Mouse (Mus musculus) layer of hippocampus, postnatal 10 days (tissue): ENCODE measurements around the gene Shh. TPM values are rescaled to one million over a fixed set of nuclear protein-coding genes. Genes with fewer than 3 reads are reported as not detected.
A peak's percentile ranks its signal among the peaks of the same experiment; 100 is the strongest.

Experiments
- DNase-seq, 2 experiments: peaks; one replicate each; pipeline ENCODE4 v3.0.0; 2021; ENCODE audit warnings: low spot score in 2 of 2
- total RNA-seq, 2 experiments: library from RNA; stranded (reverse); gene quantifications; 2 replicates each; pipeline ENCODE4 v1.2.3; 2021

Gene Shh
- total RNA-seq, 2 experiments from 2014 or later, result 0.94 to 1.1 TPM

- DNase-seq, result no peak
These were observed 7.4 kb downstream of the Shh start for GRCm38 (mm10) chr5:28459456-28460225.

- no peak for DNase-seq
These were observed 8.2 kb downstream of the Shh start for GRCm38 (mm10) chr5:28458821-28459240.

DNA sequence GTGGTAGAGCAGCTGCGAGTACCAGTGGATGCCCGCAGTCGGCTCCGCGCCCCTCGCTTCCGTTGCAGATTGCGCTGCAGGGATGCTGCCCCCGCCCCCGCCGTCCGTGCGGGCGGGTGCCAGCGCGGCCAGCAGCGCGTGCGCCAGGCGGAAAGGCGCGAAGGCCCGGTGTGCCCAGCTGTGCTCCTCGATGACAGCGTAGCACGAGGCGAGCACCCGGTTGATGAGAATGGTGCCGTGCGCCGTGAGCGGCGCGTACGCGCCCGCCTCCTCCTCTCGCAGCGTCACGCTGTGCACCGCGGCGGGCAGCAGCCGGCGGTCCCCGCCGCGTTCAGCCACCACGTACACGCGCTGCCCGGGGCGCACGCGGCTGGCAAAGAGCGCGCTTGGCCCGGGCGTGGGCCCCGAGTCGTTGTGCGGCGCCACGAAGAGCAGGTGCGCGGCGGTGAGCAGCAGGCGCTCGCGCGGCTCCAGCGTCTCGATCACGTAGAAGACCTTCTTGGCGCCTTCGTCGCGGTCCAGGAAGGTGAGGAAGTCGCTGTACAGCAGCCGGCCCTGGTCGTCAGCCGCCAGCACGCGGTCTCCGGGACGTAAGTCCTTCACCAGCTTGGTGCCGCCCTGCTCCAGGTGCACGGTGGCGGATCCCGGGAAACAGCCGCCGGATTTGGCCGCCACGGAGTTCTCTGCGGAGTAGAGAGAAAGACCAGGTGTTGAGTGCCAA, 9.0 kb downstream of the Shh start:
- peak in 1 of 2 experiments; percentile 39 for DNase-seq

DNA sequence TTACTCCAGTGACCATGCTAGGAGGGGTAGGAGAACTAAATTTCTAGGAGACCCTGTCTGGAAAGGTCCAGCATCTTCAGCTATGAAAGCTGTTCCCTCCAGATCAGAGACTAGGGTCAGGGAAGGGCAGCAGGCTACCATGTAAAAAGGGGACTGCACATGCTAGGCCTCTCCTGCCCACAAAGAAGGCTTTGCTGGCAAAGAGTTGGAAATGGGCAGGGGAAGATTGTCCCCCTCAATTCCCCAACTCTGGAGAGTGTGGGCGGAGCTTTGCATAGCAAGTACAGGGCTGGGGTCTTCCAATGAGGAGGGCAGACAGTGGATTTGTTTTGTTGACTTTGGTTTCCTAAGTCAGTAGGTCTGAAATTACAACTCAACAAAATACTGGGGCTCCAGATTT, 10.7 kb downstream of the Shh start:
- peak in 1 of 2 experiments; percentile 7 for DNase-seq

GRCm38 (mm10) chr5:28455721-28456120, 11.3 kb downstream of the Shh start:
- DNase-seq, result no peak

GRCm38 (mm10) chr5:28454546-28454945, 12.5 kb downstream of the Shh start:
- peak in 1 of 2 experiments; percentile 7 for DNase-seq

DNA sequence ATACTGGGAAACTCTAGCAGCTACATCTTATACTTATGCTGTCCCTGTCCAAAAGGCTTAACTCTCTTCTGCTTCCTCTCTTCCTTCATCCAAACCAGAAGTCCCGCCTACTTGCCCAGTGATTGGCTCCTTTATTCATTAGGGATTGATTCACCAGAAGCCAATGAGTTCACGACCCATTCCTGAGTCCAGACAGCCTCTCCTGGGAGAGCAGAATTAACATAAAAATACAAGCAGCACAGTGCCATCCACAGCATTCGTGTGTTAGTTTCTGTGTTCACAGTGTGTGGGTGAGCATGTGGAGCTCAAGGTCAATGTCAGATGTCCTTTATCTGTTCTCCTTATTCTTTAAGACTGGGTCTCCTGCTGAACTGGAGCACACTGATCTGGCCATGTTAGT, 13.5 kb downstream of the Shh start:
- no peak for DNase-seq

DNA sequence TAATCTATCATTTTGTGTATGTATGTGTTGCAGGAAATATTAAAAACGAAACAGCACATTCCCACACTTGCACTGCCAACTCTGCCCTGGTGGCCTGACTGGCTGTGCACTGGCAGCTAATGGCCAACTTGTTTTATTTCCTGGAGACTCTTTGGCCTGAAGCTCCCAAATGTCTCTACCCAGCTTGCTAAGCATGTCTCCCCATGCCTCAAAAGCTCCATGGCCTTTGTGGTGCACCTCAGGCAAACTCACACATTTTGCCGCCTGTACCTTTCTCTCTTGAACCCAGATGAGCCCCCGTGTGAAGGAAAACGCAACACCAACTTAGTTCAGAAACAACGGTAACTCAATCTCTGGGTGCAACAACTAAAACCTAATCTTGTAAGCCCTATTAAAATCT, 14.0 kb downstream of the Shh start:
- DNase-seq, result peak in 1 of 2 experiments; percentile 5

DNA sequence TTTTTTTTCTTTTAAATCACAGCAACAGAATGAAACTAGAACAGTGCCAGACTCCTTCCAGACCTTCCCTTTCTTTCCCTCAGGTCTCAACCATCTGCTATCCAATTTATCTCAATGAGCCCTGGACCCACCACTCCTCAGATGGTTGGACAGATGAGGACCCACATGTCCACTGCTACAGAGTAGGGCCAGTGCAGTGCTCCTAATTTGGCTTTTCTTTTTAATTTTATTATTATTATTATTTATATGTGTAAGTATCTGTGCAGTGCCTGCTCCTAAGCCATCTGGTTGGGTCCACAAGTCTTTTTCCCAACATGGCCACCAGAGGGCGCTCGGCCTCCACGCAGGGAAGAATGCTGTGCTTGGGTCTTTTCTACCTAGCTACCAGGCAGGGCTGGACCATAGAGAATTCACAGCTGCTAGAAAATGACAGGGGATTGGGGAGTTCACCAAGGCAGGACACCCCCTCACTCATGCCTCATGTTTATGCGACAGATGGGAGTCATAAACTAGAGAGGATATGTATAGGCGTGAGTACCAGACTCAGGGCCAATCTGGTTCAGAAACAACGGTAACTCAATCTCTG, 15.9 kb downstream of the Shh start:
- peak; percentile 93 to 94 for DNase-seq

DNA sequence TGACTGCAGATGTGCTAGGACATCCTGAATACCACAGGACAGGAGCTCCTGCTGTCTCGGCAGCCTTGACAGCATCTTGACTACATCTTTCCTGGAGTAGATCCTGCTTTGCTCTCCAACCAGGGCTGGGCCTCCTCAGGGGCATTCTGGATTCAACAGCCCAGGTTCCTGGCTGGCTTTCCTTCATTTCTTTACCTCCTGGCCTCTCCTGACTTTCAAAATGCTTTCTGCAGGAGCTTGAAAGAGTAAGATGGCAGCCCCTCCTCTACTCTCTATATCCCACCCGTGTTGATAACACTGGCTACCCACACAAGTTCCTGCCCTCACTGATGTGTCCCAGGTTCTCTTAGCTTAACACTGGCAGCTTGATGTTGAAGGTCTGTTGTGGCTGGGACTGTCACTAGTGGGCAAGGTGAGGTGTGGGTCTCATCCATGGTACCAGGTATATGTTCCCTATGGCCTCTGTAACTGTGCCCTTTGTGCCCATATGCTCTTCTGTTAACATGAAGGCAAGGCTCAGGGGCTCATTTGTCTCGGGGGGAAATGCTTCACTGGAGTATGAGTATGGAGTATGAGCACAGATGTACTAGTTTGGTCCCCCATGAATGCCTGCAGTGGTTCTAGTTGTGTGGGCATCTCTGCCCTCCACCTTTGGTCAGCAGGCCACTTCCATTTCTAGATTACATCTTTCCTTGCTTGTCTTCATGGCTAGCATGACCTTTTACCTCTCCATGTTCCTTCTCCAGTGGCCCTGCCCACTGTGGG, 16.7 kb downstream of the Shh start:
- peak in 1 of 2 experiments; percentile 7 for DNase-seq

DNA sequence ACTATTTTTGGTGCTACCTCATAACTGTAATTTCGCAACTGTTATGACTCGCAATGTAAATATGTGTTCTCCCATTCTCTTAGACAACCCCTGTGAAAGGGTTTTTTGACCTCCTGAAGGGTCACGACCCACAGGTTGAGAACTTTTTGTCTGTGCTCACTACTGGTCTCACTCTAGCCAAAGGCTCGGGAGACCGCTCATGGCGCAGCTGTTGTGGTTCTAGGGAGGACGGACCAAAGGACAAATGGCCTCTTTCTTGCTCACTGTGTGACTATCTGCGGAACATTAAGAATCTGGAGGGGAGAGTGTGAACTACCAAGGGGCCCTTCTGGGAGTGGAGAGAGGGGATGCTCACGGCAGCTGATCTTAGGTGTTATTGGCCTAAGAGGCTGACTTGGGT, 41.1 kb downstream of the Shh start:
- DNase-seq, result peak in 1 of 2 experiments; percentile 7

DNA sequence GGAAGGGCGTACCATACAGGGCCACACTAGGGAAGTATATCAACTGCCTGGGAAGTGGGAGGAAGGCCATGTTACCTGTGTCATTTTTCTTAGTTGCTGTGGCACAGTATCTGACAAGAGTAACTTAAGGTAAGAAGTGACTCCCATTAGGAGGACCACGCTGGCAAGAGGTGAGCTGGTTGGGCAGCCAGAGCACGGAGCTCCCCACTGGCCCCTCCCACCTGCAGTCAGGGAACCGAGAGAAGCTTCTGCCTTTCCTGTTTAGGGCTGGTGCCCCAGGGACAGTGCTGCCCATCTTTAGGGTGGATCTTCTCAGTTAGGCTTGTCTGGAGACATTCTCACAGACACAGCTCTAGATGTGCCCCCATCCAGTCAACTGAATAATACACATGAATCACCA, 43.3 kb downstream of the Shh start:
- peak in 1 of 2 experiments; percentile 4 for DNase-seq

DNA sequence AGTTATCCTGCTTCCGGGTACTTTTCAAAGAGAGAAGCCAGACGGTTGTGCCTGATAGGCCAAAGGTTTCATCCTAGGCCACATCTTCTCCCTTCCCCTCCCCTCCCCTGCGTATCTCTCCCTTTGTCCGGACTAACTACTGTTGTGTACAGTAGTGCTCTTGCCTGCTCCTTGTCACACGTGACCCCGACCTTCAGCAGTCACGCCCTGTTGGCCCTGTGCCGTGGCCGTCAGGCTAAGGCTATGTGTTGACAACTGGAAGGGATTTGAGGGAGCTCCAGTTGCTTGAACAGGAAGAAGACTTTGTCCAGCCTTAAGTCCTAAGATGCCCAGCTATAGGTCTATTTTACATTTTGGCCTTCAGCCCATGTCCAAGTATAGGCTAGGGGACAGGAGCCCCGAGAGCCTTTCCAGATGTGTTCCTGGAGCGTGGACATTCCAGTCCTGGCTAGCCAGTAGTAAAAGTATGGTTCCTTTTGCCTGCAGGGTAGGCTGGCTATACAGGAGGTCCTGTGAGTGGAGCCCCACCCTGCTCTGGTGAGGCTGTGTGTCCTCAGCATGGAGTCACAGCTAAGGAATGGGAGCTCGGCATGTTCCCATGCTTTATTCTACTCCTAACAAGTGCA, 47.3 kb downstream of the Shh start:
- DNase-seq, result no peak

DNA sequence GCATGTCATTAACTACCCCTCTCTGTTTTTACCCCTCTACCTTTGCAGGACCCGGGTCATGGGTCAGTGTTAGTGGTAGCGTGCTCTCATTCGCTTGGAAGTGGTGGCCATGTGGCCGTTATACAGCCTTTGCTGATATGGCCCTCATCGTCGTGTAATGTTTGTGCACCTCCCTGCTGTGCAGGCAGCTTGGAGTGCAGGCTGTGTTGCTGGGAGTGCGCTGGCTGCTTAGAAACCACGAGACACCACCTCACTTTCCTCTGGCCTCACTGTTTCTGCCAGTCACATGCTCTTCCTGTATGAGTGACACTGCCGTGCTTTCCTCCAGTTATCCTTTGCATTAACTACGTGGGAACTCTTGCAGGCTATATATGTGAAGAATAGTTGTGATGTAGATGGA, 48.3 kb downstream of the Shh start:
- DNase-seq, result no peak

GRCm38 (mm10) chr5:28416029-28416428, 51.0 kb downstream of the Shh start:
- DNase-seq, result no peak

DNA sequence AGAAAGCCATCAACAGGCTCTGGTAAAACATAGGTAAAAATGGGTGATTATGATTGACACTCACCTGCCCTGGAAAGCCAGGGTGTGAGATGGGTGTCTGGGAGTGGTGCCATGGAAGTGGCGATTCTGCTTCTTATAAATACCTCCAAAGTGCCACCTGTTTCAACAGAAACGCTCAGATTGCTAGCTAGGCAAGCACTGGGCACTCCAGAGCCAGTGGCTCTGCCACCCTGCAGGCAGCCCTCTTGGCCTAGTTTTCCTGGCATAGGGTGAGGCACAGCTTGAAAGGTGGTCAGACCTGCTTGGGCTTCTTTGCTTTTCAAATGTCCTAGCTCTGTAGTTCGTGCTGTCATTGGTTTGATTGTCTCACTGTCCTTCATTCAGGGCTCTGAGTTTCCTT, 53.0 kb downstream of the Shh start:
- DNase-seq, result no peak

DNA sequence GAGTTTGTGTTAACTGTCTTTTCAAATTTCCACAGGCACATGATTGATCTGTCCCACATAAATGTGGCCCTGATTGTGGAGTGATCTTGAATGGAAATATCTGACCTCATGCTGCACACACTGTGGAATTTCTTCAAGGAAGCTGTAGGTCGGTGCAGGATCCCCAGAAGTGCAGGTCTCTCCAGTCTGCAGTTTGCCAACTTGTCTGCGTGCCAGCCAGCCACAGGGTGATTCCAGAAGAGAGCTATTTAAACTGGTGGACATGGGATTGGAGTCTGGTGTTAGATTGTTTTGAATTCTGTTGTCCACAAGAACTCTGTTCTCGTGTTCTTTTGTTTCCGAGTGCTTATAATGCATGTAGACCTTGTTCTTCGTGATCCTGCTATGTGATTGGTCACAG, 53.5 kb downstream of the Shh start:
- no peak for DNase-seq

- no peak for DNase-seq
These were observed 54.9 kb downstream of the Shh start for GRCm38 (mm10) chr5:28412006-28412685.
